Mouse (Mus musculus): ENCODE data around the gene Ddi2. TPM values are rescaled to one million over a fixed set of nuclear protein-coding genes. Genes with fewer than 3 reads are reported as not detected.

Ddi2 gene
- polyA plus RNA-seq, 1 experiment = 12.8 TPM

DNA sequence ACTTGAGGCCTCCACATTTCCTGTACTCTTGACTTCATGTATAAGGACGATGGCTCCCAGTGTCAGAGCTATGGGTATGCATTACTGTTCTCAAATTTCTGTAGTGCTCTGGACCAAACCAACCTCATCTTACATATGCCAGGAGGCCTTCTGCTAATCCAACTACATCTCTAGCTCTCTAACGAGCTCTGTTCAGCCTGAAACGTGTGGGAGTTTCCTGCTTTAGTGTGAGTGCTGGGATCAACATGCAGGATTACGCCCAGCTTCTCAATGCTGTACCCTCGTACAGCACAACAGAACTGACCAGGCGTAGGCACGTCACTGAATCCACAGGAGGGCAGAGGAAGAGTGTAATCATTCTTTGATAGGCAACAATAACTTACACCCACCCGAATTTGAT, 36.7 kb downstream of the Ddi2 start:
- Histone ChIP-seq H3K4me3 (ENCODE audit: insufficient read depth, poor library complexity, severe bottlenecking) (no peak overlapping the region), H3K36me3 (ENCODE audit: control insufficient read depth, insufficient read depth) (peaks cover 67% of the 10 kb centered on the region), H3K79me2 (ENCODE audit: control insufficient read depth, insufficient read depth) (no peaks in the 10 kb centered on the region), H3K27me3 (ENCODE audit: control insufficient read depth, insufficient read depth, insufficient read length) (no peaks in the 10 kb centered on the region), H3ac (ENCODE audit: control insufficient read depth, insufficient read length, low read depth) (no peak overlapping the region), H3K79me3 (ENCODE audit: low read depth) (peaks cover 2% of the 10 kb centered on the region)
- TF ChIP-seq MYOG (IDR thresholded peaks at IDR 0.05; ENCODE audit: control insufficient read depth, extremely low read depth, insufficient read length) (no peak), USF1 (IDR thresholded peaks at IDR 0.05; ENCODE audit: low read depth) (no peak), CTCF (IDR thresholded peaks at IDR 0.05; ENCODE audit: control insufficient read depth, insufficient read depth, insufficient read length) (no peak), FOSL1 (IDR thresholded peaks at IDR 0.05; ENCODE audit: insufficient read depth, low read length, poor library complexity, severe bottlenecking) (no peak), CEBPB (IDR thresholded peaks at IDR 0.05; ENCODE audit: low read depth) (no peak), MYOD1 (IDR thresholded peaks at IDR 0.05; ENCODE audit: control insufficient read depth, insufficient read length, low read depth) (no peak), MAX (IDR thresholded peaks at IDR 0.05) (no peak)

DNA sequence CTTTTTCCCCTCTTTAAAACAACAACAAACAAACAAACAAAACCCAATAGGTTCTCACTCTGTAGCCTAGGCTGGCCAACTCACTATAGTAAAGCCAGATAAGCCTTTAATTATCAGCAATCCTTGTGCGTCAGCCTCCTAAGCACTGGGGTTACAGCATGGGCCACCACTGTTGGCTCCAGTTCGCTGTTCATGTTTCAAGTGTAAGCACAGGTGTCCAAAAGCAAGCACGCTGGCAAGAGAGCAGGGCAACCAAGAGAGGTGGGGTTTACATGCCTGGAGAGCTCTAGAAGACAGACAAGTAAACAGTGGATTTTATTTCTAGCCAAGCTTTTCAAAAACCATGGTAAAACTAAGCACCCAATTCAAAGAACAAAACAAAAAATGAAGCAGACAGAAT, 37.1 kb downstream of the Ddi2 start:
- Histone ChIP-seq H3ac (ENCODE audit: control insufficient read depth, insufficient read length, low read depth) (no peak overlapping the region), H3K79me2 (ENCODE audit: control insufficient read depth, insufficient read depth) (no peaks in the 10 kb centered on the region)
- TF ChIP-seq MYOG (IDR thresholded peaks at IDR 0.05; ENCODE audit: control insufficient read depth, extremely low read depth, insufficient read length) (no peak), USF1 (IDR thresholded peaks at IDR 0.05; ENCODE audit: low read depth) (no peak), FOSL1 (IDR thresholded peaks at IDR 0.05; ENCODE audit: insufficient read depth, low read length, poor library complexity, severe bottlenecking) (no peak), CEBPB (IDR thresholded peaks at IDR 0.05; ENCODE audit: low read depth) (no peak), CTCF (IDR thresholded peaks at IDR 0.05; ENCODE audit: control insufficient read depth, insufficient read depth, insufficient read length) (no peak)

DNA sequence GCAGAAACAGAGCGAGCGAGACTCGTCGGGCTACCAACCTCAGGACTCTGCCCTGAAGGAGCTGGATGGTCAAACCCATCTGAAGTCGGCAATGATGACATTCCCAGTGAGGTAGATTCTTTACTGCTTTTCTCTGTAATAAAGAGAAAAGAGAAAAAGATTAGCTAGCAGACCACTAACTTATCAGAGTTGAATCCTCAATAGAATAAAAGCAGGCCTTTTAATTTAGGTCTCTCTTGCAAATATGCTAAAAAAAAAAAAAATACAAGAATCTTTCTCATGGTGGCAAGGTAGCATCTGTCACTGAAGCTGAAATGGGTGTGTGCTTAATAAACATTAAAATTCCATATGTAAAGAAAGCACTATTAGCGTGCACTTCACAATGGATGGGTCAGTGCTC, 37.7 kb downstream of the Ddi2 start, which contains the start of gene Rsc1a1:
Rsc1a1 (minus strand) TSS at position 101 of the 400 bp plus-strand sequence.
- H3K79me3 ChIP-seq (ENCODE audit: low read depth) = peaks cover 2% of the 10 kb centered on the region
- no peaks in the 10 kb centered on the region for H3K27me3 ChIP-seq (ENCODE audit: control insufficient read depth, insufficient read depth, insufficient read length)
- H3K36me3 ChIP-seq (ENCODE audit: control insufficient read depth, insufficient read depth) = peaks cover 57% of the 10 kb centered on the region
- H3K4me3 ChIP-seq (ENCODE audit: insufficient read depth, poor library complexity, severe bottlenecking) = no peak within 1 kb of the TSS
- H3ac ChIP-seq (ENCODE audit: control insufficient read depth, insufficient read length, low read depth) = no peak within 1 kb of the TSS
- TF ChIP-seq USF1 (IDR thresholded peaks at IDR 0.05; ENCODE audit: low read depth) (no peak), FOSL1 (IDR thresholded peaks at IDR 0.05; ENCODE audit: insufficient read depth, low read length, poor library complexity, severe bottlenecking) (no peak), MYOD1 (IDR thresholded peaks at IDR 0.05; ENCODE audit: control insufficient read depth, insufficient read length, low read depth) (no peak), CTCF (IDR thresholded peaks at IDR 0.05; ENCODE audit: control insufficient read depth, insufficient read depth, insufficient read length) (no peak)
- H3K79me2 ChIP-seq (ENCODE audit: control insufficient read depth, insufficient read depth) = no peaks in the 10 kb centered on the region

More for the DNA sequence above, 37.1 kb downstream of the Ddi2 start:
- Histone ChIP-seq H3K79me3 (ENCODE audit: low read depth) (peaks cover 2% of the 10 kb centered on the region), H3K27me3 (ENCODE audit: control insufficient read depth, insufficient read depth, insufficient read length) (no peaks in the 10 kb centered on the region), H3K36me3 (ENCODE audit: control insufficient read depth, insufficient read depth) (peaks cover 63% of the 10 kb centered on the region), H3K4me3 (ENCODE audit: insufficient read depth, poor library complexity, severe bottlenecking) (no peak overlapping the region)

DNA sequence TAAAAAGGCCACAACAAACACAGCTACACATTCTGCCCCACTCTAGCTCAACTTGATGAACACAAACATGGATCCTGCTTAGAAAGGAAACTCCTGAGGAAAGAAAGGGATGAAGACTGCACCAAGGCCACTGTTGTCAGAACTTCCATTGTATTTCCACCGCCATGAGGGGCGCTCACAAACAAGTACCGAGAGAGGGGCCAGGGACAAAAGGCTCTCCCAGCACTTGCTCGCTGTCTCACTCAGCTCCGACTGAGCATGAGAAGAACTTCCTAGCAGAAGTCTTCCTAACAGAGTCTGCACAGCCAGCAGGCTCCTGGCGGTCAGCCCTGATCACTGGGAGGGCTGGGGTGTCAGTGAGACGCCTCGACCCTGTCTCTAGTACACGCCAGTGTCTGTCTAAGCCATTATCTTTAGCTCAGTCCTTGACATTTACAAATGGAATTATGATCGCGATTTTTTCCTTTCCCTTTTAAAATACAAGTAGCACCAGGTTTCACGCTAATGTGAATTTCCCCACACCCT, 40.5 kb downstream of the Ddi2 start:
- H3K79me2 ChIP-seq (ENCODE audit: control insufficient read depth, insufficient read depth) = no peaks in the 10 kb centered on the region
- H3K36me3 ChIP-seq (ENCODE audit: control insufficient read depth, insufficient read depth) = peaks cover 41% of the 10 kb centered on the region
- H3K79me3 ChIP-seq (ENCODE audit: low read depth) = peaks cover 2% of the 10 kb centered on the region
- H3K27me3 ChIP-seq (ENCODE audit: control insufficient read depth, insufficient read depth, insufficient read length) = no peaks in the 10 kb centered on the region
- no peak overlapping the region for H3K4me3 ChIP-seq (ENCODE audit: insufficient read depth, poor library complexity, severe bottlenecking)
- no peak for TF ChIP-seq MYOD1 (IDR thresholded peaks at IDR 0.05; ENCODE audit: control insufficient read depth, insufficient read length, low read depth)
- TF ChIP-seq CTCF (IDR thresholded peaks at IDR 0.05; ENCODE audit: control insufficient read depth, insufficient read depth, insufficient read length) = no peak
- TF ChIP-seq MYOG (IDR thresholded peaks at IDR 0.05; ENCODE audit: control insufficient read depth, extremely low read depth, insufficient read length) = no peak
- no peak for TF ChIP-seq USF1 (IDR thresholded peaks at IDR 0.05; ENCODE audit: low read depth)
- TF ChIP-seq CEBPB (IDR thresholded peaks at IDR 0.05; ENCODE audit: low read depth) = no peak
- TF ChIP-seq MAX (IDR thresholded peaks at IDR 0.05) = no peak
- no peak overlapping the region for H3ac ChIP-seq (ENCODE audit: control insufficient read depth, insufficient read length, low read depth)

DNA sequence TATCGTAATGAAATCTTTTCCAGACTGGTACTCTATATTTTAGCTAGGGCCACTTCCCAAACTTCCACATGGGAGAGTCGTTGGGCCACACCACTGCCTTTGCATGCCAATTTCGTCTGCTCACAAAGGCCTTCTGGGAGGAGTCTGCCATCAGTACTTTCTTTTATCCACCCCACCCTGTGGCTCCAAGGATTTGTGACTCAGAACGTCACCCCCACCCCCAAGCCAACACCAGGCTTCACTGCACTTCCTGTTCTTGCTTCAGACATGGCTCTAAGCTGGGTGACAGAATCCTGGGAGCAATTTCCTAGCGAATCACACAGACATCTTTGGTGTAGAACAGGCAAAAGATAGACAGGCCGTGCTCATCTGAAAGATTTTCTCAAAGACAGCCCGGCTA, 41.5 kb downstream of the Ddi2 start:
- Histone ChIP-seq H3K79me3 (ENCODE audit: low read depth) (peaks cover 2% of the 10 kb centered on the region), H3K4me3 (ENCODE audit: insufficient read depth, poor library complexity, severe bottlenecking) (no peak overlapping the region), H3K27me3 (ENCODE audit: control insufficient read depth, insufficient read depth, insufficient read length) (no peaks in the 10 kb centered on the region), H3ac (ENCODE audit: control insufficient read depth, insufficient read length, low read depth) (peak overlapping the region; percentile 15), H3K36me3 (ENCODE audit: control insufficient read depth, insufficient read depth) (peaks cover 41% of the 10 kb centered on the region), H3K79me2 (ENCODE audit: control insufficient read depth, insufficient read depth) (no peaks in the 10 kb centered on the region)
- TF ChIP-seq CEBPB (IDR thresholded peaks at IDR 0.05; ENCODE audit: low read depth) (peak; percentile 19), MYOG (IDR thresholded peaks at IDR 0.05; ENCODE audit: control insufficient read depth, extremely low read depth, insufficient read length) (no peak)

- no peak overlapping the region for H3K4me3 ChIP-seq (ENCODE audit: insufficient read depth, poor library complexity, severe bottlenecking)
- H3K79me3 ChIP-seq (ENCODE audit: low read depth) = peaks cover 2% of the 10 kb centered on the region
- no peaks in the 10 kb centered on the region for H3K79me2 ChIP-seq (ENCODE audit: control insufficient read depth, insufficient read depth)
- H3K36me3 ChIP-seq (ENCODE audit: control insufficient read depth, insufficient read depth) = peaks cover 41% of the 10 kb centered on the region
- no peak overlapping the region for H3ac ChIP-seq (ENCODE audit: control insufficient read depth, insufficient read length, low read depth)
- TF ChIP-seq USF1 (IDR thresholded peaks at IDR 0.05; ENCODE audit: low read depth) (no peak), MYOG (IDR thresholded peaks at IDR 0.05; ENCODE audit: control insufficient read depth, extremely low read depth, insufficient read length) (no peak), CTCF (IDR thresholded peaks at IDR 0.05; ENCODE audit: control insufficient read depth, insufficient read depth, insufficient read length) (no peak), FOSL1 (IDR thresholded peaks at IDR 0.05; ENCODE audit: insufficient read depth, low read length, poor library complexity, severe bottlenecking) (no peak), CEBPB (IDR thresholded peaks at IDR 0.05; ENCODE audit: low read depth) (no peak), MYOD1 (IDR thresholded peaks at IDR 0.05; ENCODE audit: control insufficient read depth, insufficient read length, low read depth) (no peak), MAX (IDR thresholded peaks at IDR 0.05) (no peak)
- H3K27me3 ChIP-seq (ENCODE audit: control insufficient read depth, insufficient read depth, insufficient read length) = no peaks in the 10 kb centered on the region
Measured at GRCm38 (mm10) chr4:141680892-141681291, 42.3 kb downstream of the Ddi2 start.

Data from C2C12 (cell line).